Mouse (Mus musculus): Measurements from ENCODE around the gene Ica1. TPM values are rescaled to one million over a fixed set of nuclear protein-coding genes. Genes with fewer than 3 reads are reported as not detected.

Ica1 gene
- polyA plus RNA-seq, 1 experiment: 48.6 TPM

DNA sequence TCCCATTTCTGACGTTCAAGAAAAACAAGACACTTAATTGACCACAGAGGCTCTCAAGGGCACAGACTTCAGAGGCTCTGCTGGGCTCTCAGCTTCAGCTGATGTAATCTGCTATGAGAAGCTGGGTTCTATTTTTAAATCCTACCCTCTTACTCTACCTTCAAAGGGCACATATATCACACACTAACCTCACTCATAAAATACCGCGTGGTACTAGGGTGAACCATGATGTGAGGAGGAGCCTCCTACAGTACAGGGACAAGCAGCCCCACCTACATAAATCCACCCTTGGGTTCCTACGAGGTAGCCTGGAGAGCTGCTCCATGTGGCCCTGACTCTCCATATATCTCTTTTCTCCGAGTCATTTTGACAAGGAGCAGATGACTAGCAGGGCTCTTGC lies 45.8 kb downstream of the Ica1 start:
- Histone ChIP-seq H3K27me3 (replicated peaks) (no peaks in the 10 kb centered on the region), H3K4me1 (peaks cover 34% of the 10 kb centered on the region), H3K36me3 (replicated peaks; ENCODE audit: low read length) (peaks cover 53% of the 10 kb centered on the region), H3K9me3 (no peaks in the 10 kb centered on the region), H3K4me3 (replicated peaks) (no peak overlapping the region)
- no peak for TF ChIP-seq FLI1 (IDR thresholded peaks at IDR 0.05; ENCODE audit: low read length)
- no peak for TF ChIP-seq GATA1 (IDR thresholded peaks at IDR 0.05; ENCODE audit: borderline replicate concordance, low read length)

DNA sequence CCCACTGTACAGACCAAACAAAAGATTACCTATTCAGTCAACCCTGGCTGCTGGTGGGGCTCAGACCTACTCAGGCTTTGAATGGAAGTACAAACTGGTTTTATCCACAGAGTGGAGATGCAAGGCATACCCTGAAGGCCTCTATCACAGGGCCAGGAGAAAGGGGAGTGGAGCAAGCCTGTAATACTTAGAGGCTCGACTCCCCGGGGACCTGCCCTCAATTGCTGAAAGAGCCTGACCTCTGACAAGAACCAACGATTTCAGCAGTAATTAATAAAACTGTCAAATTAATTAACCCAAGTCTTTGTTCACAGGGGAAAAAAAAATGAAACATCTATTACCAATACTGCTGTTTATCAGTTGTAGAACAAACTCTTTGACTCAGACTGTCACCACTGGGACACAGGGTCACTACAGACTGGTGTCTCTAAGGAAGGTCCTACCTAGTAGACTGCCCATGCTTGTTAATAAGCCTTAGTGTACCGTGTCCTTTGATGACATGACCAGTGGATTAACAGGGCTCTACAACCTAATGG lies 46.6 kb downstream of the Ica1 start:
- Histone ChIP-seq H3K4me1 (peaks cover 38% of the 10 kb centered on the region), H3K27me3 (replicated peaks) (no peaks in the 10 kb centered on the region), H3K9me3 (no peaks in the 10 kb centered on the region), H3K4me3 (replicated peaks) (no peak overlapping the region), H3K36me3 (replicated peaks; ENCODE audit: low read length) (peaks cover 48% of the 10 kb centered on the region)
- TF ChIP-seq GATA1 (IDR thresholded peaks at IDR 0.05; ENCODE audit: borderline replicate concordance, low read length) (no peak), FLI1 (IDR thresholded peaks at IDR 0.05; ENCODE audit: low read length) (no peak)

DNA sequence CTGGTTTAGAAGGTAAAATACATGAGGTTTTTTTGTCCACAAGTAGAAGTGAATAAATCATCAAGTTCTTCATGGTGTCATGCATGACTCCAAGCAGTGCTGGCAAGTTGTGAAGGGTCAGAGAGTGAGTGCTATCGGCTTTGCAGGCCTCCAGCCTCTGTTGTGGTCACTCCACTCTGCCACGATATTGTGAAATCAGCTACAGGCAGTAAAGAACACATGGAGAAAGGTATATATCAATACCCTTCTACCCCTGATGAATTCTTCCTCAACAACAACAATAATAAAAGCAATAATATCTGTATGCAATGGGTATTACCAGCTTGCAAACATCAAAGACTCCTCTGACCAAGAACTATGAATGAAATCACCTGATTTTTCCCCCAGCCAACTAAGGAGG lies 47.9 kb downstream of the Ica1 start:
- Histone ChIP-seq H3K4me1 (peaks cover 45% of the 10 kb centered on the region), H3K36me3 (replicated peaks; ENCODE audit: low read length) (peaks cover 45% of the 10 kb centered on the region), H3K9me3 (no peaks in the 10 kb centered on the region), H3K27me3 (replicated peaks) (no peaks in the 10 kb centered on the region), H3K4me3 (replicated peaks) (no peak overlapping the region)
- TF ChIP-seq FLI1 (IDR thresholded peaks at IDR 0.05; ENCODE audit: low read length): no peak
- TF ChIP-seq GATA1 (IDR thresholded peaks at IDR 0.05; ENCODE audit: borderline replicate concordance, low read length): no peak

DNA sequence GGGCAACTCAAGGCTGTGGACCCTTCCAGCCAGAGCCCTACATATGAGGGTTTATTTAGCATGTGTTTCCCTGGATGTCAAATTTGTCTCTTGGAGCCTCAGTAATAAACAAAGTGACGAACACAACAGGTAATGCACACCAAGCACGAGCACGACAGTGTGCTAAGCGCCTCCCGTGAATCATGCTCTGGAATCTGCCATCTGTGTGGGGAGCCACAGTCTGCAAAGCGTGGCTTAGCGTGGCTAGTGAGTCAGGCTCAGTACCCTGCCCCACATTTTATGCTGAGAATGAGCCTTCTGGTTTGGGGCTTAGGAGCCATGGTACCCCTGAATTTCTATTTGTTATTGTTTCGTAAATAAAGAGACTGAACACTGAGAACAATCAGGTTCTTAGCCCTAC lies 50.5 kb downstream of the Ica1 start:
- TF ChIP-seq GATA1 (IDR thresholded peaks at IDR 0.05; ENCODE audit: borderline replicate concordance, low read length) (no peak), FLI1 (IDR thresholded peaks at IDR 0.05; ENCODE audit: low read length) (no peak)

DNA sequence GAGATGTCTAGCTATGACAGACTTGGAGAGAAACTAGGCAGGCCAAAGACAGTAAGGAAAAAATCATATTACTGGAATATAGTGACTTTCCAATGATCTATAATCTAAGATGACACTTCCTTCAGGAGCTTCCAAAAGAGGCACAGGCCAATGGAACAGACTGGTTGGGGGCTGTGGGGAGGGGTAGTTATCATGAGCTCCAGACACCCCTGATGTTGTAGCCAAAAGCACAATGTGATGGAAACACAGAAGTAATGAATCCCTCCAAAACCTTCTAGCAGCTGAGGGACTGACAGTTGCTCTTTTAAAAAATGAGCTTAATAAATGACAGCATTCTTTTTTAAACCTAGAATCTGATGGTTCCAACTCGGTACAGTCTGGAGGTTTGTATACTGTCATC lies 52.7 kb downstream of the Ica1 start:
- peaks cover 30% of the 10 kb centered on the region for H3K4me1 ChIP-seq
- no peaks in the 10 kb centered on the region for H3K9me3 ChIP-seq
- H3K36me3 ChIP-seq (replicated peaks; ENCODE audit: low read length): peaks cover 23% of the 10 kb centered on the region
- H3K4me3 ChIP-seq (replicated peaks): no peak overlapping the region
- TF ChIP-seq FLI1 (IDR thresholded peaks at IDR 0.05; ENCODE audit: low read length) (no peak), GATA1 (IDR thresholded peaks at IDR 0.05; ENCODE audit: borderline replicate concordance, low read length) (no peak)
- H3K27me3 ChIP-seq (replicated peaks): no peaks in the 10 kb centered on the region

More for the DNA sequence above, 50.5 kb downstream of the Ica1 start:
- no peaks in the 10 kb centered on the region for H3K27me3 ChIP-seq (replicated peaks)
- no peak overlapping the region for H3K4me3 ChIP-seq (replicated peaks)
- peaks cover 41% of the 10 kb centered on the region for H3K4me1 ChIP-seq
- H3K36me3 ChIP-seq (replicated peaks; ENCODE audit: low read length): peaks cover 25% of the 10 kb centered on the region
- H3K9me3 ChIP-seq: no peaks in the 10 kb centered on the region

DNA sequence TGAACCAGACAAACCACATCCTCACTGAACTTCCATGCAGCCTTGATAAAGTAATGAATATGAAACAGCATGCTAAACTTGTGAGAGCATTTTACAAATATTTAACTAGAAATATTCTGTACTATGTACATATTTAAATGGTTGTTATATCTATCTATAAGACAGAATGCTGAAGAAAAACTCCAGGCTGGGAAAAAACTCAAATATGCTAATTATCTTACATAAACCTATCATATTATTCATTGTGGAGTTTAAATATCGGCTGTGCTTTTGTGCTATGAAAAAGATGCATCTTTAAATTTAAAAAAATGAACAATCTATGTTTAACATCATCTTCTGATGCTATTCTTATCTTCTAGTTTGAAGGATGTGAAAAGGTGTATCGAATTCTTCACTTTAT lies 58.6 kb downstream of the Ica1 start:
- Histone ChIP-seq H3K36me3 (replicated peaks; ENCODE audit: low read length) (peaks cover 30% of the 10 kb centered on the region), H3K27me3 (replicated peaks) (no peaks in the 10 kb centered on the region), H3K4me1 (no peaks in the 10 kb centered on the region), H3K4me3 (replicated peaks) (no peak overlapping the region), H3K9me3 (no peaks in the 10 kb centered on the region)
- no peak for TF ChIP-seq GATA1 (IDR thresholded peaks at IDR 0.05; ENCODE audit: borderline replicate concordance, low read length)
- TF ChIP-seq FLI1 (IDR thresholded peaks at IDR 0.05; ENCODE audit: low read length): no peak

DNA sequence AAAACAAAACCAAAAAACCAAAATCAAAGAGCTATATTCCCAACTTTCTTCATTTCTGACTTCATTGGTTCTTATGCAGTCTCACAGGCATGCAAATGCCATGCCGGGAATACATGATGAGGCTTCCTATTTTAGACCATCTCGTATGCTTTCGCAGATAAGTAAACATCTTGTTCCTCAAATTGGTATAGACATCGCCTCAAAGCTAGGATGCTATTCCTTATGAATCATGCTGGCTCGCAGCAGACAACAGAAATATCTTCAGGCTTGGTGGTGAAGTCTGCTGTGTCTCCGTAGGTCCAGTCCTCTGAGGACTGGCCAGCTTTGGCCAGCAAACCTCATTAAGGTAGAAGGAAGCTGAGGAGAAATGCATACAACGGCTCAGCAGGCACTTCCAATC lies 60.3 kb downstream of the Ica1 start:
- H3K36me3 ChIP-seq (replicated peaks; ENCODE audit: low read length): peaks cover 30% of the 10 kb centered on the region
- no peaks in the 10 kb centered on the region for H3K27me3 ChIP-seq (replicated peaks)
- TF ChIP-seq FLI1 (IDR thresholded peaks at IDR 0.05; ENCODE audit: low read length) (no peak), GATA1 (IDR thresholded peaks at IDR 0.05; ENCODE audit: borderline replicate concordance, low read length) (no peak)
- no peak overlapping the region for H3K4me3 ChIP-seq (replicated peaks)
- no peaks in the 10 kb centered on the region for H3K9me3 ChIP-seq
- H3K4me1 ChIP-seq: no peaks in the 10 kb centered on the region

DNA sequence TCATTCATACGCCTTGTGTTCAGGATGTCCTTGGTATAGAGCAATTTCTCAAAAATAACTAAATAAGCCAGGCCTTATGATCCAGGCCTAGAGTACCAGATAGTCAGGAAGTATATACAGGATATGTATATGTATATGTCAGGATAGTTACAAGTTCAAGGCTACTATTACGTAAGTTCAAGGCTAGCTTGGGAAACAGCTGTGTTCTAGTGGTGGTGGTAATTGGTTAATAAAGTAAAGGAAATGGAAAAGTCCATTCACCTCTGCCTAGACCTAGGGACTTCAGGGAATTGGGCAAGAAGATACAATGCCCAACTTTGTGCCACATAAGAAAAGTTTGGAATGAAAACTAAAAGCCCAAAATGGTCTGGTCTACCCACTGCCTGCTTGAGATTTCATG lies 61.7 kb downstream of the Ica1 start:
- no peak overlapping the region for H3K4me3 ChIP-seq (replicated peaks)
- H3K9me3 ChIP-seq: no peaks in the 10 kb centered on the region
- TF ChIP-seq FLI1 (IDR thresholded peaks at IDR 0.05; ENCODE audit: low read length) (no peak), GATA1 (IDR thresholded peaks at IDR 0.05; ENCODE audit: borderline replicate concordance, low read length) (no peak)
- H3K27me3 ChIP-seq (replicated peaks): no peaks in the 10 kb centered on the region
- H3K4me1 ChIP-seq: no peaks in the 10 kb centered on the region
- peaks cover 34% of the 10 kb centered on the region for H3K36me3 ChIP-seq (replicated peaks; ENCODE audit: low read length)

DNA sequence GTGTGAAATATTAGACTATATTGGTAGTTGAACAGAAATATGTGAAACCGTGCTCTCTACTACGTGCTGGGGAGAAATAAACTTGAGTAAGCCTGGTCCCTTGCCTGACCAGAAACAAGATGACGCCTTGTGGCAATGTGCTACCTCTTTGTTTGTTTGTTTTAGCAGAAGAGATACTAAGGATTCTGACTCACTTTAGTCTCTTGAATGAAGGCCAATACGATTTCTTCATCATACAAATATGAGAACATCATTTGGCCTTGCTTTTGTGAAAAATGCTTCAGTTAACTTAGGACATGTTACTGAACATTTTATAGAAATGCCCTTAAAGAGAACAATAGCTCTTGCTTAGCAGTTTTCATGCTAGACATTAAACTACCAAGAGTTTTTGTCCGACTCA lies 67.0 kb downstream of the Ica1 start:
- Histone ChIP-seq H3K36me3 (replicated peaks; ENCODE audit: low read length) (peaks cover 22% of the 10 kb centered on the region), H3K9me3 (no peaks in the 10 kb centered on the region), H3K4me3 (replicated peaks) (no peak overlapping the region), H3K27me3 (replicated peaks) (no peaks in the 10 kb centered on the region), H3K4me1 (no peaks in the 10 kb centered on the region)
- no peak for TF ChIP-seq GATA1 (IDR thresholded peaks at IDR 0.05; ENCODE audit: borderline replicate concordance, low read length)
- TF ChIP-seq FLI1 (IDR thresholded peaks at IDR 0.05; ENCODE audit: low read length): no peak

DNA sequence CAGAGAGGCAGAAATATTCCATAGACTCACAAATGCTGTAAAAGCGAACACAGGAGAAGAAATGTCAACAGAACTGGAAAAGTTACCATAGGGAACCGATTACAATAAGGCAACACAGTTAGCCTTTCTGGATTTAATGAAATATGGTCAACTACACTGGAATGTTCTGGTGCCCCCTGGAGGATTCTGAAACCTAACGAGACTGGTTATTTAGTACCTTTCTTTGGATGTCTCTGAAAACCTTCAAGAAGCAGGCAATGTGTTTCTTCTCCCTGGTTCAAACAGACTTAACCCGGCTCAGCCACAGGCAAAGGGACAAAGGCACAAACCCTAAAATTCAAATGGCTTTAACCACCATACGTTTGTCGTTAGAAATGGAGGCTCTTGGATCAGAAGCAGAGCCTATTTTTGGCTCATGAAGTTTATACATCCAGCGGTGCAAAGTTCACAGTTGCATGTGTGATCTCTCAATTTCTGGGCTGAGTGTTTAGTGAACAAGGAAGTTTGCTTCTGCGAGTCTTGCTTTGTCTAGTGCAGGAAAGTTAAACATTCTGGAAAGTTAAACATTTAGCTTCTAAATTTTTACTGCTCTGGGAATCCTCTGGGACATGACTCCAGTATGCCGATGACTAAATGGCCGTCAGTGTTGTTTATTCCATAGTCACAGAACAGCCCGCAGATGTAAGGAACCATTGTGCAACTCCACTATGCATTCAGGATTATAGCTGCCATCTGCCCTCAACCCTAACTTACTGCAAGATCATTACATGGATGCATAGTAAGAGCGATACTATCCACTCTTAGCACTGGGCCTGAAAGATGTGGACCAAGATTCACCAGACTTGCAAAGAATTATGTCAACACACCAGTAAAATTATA lies 83.4 kb downstream of the Ica1 start:
- TF ChIP-seq FLI1 (IDR thresholded peaks at IDR 0.05; ENCODE audit: low read length) (no peak), GATA1 (IDR thresholded peaks at IDR 0.05; ENCODE audit: borderline replicate concordance, low read length) (no peak)
- no peak overlapping the region for H3K4me3 ChIP-seq (replicated peaks)
- peaks cover 21% of the 10 kb centered on the region for H3K36me3 ChIP-seq (replicated peaks; ENCODE audit: low read length)
- H3K27me3 ChIP-seq (replicated peaks): no peaks in the 10 kb centered on the region
- H3K4me1 ChIP-seq: peaks cover 12% of the 10 kb centered on the region
- H3K9me3 ChIP-seq: no peaks in the 10 kb centered on the region
